Mouse (Mus musculus) monocyte, adult 2 months (primary cell): ENCODE data around the gene Chid1.
A peak's percentile ranks its signal among the peaks of the same experiment; 100 is the strongest.
"Not testable (repeated sequence)": the region's sequence is repeated elsewhere in the genome, so short reads cannot be mapped to it uniquely, and the experiment has no call there.

ENCODE experiments used
- DNase-seq, 2 experiments: peaks; one replicate each; pipeline ENCODE4 v3.0.0; 2022; ENCODE audit warnings: low spot score in 2 of 2, low read depth in 1 of 2

Chid1 gene

DNA sequence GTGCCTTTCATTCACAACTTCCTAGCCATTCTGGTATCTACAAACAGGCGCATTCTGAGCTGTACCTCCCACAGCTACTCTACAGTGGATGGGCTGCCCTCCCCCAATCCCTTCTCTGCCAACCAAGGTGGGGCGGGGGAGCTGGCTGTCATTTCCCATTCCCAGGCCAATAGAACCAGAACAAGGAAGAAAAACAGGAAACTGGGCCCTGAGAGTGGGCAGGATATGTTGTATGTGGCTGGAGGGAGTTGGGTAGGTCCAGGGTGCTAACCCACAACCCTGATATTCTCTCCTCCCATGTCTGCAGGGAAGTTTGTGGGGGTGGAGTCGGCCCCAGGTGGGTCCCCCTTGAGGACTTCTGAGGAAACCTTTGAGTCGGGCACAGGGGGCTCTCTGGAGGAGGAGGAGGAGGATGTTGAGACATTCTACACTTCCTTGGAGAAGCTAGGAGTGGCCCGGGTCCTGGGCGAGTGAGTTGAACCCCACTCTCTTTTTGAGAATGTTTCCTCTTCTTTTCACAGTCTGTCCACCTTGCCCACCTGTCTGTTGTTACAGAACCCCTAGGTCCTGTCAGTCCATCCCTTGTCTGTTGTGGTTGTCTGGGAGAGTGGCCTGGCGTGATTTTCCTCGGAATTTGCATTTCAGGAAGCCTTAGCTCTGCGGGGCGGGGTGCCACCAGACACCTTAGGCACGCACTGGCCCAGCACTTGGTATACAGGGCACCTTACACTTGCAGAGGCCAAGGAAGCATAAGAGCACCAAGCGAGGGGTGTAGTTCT, 75.6 kb downstream of the Chid1 start:
- no peak for DNase-seq

DNA sequence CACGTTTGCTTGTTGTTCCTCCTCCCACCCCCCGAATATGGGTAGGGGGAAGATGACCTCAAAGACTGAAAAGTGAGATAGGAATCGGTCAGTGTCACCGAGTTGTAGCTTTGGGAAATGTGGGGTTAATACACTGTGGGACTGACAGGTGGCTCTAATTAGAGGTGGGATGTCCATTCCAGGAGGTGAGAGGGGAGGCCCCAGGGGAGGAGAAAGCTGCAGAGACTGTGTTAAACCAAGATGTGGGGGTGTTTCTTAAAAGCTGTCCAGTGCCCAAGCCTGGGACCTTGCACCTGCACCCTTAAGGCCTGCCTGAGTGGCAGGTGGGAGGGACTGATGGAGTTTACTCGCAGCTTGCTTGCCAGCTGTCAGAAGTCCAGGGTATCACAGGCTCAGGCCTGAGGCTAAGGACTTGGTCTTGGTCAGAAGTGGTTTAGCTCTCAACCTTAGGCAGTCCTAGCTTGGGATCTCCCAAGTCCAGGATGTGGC, 77.3 kb downstream of the Chid1 start:
- DNase-seq: no peak

DNA sequence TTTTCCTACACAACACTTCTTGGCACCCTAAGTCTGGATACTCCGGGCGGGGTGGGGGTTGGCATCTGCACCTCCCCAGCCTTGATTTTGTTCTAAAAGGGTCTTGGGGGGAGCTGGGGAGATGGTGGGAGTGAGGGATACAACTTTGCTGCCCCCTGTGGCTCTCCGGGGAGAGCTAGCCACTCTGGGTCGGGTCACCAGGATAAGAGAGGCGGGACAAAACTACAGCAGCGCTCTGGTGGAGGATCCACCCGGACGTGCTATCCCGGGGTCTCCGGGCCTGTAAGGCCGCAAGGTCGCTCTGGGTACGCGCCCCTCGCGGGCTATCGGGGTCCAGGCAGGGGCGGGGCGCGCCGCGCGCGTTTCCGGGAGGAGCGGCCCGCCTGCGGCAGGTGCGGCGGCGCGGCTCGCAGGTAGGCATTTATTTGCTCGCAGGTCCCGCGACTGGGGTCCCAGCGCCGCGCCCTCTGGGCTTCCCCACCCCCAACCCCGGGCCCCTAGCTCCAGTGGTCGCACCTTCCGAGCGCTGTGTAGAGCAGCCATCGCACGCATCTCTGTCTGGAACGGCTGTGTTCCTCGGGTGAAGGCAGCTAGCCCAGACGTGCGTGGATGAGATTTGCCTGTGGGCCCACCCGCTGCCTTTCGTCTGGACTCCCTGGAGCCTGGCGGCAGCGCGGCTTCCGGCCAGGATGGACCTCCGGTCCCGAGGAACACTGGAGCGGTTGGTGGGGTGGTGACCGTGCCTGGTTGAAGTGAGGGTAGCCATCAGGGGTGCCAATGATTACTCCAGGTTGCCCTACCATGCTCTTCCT, 77.9 kb downstream of the Chid1 start:
- DNase-seq: no peak

DNA sequence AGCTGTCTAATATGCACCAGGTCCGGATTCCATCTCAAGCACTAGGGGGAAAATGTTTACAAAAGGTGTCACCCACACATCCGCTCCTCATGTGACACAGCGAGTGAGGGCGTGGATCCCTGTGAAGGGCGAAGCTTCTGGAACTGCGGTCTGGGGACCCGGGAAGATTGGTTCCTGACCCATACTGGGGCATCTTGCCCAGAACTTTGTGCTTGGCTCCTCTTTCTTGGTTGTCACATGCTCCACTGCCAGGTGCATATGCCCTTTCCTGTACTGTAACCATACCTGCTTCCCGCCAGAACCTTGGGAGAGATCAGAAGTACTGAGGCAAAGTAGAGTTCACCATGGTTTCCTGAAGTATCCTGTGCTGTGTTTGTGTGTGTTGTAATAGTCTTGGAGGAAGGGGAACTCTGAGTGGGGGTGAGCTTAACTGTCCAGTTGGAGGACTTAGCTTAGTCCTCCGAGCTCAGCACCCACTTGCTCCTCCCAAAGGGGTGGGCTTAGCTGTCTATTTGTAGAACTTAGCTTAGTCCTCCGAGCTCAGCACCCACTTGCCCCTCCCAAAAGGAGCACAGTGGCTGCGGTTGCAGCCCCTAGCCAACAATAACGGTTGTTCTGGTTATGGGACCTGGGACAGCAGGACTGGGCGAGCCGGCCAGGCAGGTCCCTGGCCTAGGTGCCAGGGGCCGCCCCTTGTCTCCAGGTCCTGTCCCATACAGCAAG, 79.1 kb downstream of the Chid1 start, which contains the start of gene Cracr2b:
Gene Cracr2b (plus strand): TSS at position 704 of the 723 bp plus-strand sequence.
- no peak for DNase-seq

DNA sequence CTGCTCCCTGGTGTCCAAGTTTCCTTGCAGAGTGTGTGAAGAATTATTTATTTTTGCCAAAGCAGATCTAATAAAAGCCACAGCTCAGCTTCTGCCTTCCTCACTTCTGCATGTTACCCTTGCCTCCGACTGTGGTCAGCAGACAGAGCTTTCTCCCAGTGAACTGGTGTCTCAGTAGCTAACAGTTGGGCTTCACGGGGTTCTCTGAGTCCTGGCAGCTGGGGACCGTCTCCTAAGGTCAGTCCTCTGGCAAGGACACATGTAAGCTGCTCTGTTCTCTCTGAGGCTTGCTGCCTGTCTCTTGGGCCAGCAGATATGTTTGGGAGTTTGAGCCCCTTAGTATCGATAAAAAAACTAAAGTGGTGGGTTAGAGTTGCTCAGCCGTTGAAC, 79.7 kb downstream of the Chid1 start:
- DNase-seq: no peak

DNA sequence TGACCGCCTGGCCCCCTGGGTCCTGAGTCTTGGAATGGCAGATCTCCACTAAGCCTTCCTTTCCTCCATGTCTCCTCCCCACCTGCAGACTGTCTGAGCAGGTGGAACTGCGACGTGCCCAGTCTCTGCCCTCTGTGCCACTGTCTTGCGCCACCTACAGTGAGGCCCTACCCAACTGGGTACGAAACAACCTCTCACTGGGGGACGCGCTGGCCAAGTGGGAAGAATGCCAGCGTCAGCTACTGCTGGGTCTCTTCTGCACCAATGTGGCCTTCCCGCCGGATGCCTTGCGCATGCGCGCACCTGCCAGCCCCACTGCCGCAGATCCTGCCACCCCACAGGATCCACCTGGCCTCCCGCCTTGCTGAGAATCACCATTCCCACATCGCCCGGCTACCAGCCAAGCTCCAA, 80.4 kb downstream of the Chid1 start:
- DNase-seq: no peak

DNA sequence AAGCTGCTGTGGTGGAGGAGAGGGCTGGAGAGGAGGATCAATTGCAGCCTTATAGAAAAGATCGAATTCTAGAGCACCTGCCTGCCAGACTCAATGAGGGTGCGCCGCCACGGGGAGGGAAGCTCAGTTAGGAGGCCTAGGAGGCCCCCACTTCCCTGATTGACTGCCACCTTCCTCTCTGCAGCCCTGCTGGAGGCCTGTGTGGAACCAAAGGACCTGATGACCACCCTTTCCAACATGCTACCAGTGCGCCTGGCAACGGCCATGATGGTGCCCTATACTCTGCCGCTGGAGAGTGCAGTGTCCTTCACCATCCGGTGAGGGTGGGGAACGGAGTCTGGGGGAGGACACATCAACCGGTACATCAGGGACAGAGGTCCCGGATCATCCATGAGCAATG, 81.0 kb downstream of the Chid1 start:
- DNase-seq: no peak

DNA sequence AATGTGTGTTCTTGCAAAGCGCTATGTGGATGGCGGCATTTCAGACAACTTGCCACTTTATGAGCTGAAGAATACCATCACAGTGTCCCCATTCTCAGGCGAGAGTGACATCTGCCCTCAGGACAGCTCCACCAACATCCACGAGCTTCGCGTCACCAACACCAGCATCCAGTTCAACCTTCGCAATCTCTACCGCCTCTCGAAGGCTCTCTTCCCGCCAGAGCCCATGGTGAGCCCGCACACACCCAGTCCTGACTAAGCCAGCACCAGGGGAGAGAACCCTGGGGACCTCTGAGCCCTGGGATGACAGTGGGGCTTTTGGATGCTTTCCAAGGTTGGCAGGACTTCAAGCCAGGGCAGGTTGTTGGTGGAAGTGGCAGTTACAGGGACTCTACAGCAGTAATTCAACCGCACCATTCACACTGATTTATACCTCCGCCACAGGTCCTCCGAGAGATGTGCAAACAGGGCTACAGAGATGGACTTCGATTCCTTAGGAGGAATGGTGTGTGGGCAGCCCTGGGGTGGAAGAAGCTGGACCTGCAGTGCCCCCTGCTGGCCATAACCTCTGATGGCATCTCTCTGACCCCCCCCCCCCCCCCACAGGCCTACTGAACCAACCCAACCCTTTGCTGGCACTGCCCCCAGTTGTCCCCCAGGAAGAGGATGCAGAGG, 81.5 kb downstream of the Chid1 start:
- no peak for DNase-seq

DNA sequence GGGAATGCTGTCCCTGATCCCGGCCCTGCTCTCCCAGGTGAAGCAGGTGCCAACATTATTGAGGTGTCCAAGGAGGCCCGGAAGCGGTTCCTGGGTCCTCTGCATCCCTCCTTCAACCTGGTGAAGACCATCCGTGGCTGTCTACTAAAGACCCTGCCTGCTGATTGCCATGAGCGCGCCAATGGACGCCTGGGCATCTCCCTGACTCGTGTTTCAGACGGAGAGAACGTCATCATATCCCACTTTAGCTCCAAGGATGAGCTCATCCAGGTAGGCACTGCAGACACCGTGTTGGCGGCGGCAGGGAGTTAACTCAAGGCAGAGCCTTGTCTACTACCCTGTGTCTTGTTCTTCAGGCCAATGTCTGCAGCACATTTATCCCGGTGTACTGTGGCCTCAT, 82.4 kb downstream of the Chid1 start:
- DNase-seq: no peak

DNA sequence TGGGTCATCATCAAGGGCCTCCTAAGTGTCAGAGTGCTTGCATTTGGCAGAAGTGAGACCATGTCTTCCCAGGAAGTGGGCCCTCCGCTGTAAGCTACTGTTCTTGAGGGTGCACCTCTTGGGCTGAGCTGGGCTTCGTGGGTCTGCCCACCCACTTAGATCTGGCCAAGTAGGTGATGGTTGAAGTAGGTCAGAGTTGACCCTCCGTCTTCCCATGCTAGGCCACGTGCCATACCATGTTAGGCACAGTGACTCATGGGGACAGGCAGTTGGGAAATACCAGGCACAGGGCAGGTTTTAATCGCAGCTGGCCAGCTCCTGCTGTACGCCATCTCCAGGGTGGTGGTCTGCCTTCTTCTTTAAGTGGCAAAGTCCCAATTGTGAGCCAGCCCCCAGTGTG, 82.9 kb downstream of the Chid1 start:
- no peak for DNase-seq

DNA sequence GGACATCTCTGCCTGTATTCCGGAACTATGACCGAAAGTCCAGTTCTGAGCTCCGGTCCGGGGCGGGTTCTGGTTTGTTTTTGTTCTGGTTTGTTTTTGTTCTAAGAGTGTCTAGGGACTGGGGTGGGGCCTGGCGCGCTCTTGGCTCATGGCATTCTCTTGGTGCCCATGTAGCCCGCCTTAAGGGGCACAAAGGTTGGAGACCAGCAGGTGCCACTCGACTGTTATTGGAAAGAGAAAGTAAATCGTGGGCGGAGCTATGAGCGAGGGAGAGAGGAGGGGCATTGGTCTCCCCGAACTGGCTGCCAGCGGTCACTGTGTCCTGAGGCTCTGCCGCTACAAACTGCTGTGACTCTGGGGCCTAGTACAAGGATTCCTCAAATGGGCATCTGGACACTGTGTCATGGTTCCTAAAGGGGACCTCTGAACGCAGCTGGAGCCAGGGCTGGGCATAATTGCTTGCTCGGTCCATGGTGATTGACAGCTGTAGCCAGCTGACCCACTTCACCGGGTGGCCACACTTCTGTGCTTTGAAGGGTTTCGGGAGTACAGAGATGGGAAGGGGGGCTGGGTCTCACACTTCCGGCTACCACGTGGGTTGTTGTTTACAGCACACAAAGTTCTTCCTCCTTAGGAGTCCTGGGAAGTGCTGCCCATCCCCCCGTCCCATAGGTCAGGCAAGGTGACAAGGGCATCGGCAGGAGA, 83.9 kb downstream of the Chid1 start:
- DNase-seq: no peak

DNA sequence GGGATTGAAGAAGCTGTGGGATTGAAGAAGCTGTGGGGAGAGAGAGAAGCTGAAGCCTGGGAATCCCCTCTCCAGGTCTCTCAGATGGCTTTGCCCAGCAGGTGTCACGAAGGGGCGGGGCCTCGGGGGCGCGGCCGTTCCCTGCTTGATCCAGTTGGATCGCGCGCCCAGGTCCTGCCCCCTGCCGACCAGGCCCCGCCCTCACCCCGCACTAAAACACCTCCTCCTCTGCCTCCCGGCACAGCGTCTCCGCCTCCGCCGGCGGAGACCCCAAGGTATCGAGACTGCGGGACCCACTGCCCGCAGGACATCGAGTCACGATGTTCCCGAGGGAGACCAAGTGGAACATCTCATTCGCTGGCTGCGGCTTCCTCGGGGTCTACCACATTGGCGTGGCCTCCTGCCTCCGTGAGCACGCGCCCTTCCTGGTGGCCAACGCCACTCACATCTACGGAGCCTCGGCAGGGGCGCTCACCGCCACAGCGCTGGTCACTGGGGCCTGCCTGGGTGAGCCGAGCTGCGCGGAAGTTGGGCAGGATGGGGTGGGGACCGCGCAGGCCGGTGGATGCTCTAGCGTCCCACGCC, 84.6 kb downstream of the Chid1 start, which contains the start of gene Pnpla2:
Gene Pnpla2 (plus strand): TSS at position 232 of the 585 bp plus-strand sequence.
- peak; percentile 73 to 86 for DNase-seq

DNA sequence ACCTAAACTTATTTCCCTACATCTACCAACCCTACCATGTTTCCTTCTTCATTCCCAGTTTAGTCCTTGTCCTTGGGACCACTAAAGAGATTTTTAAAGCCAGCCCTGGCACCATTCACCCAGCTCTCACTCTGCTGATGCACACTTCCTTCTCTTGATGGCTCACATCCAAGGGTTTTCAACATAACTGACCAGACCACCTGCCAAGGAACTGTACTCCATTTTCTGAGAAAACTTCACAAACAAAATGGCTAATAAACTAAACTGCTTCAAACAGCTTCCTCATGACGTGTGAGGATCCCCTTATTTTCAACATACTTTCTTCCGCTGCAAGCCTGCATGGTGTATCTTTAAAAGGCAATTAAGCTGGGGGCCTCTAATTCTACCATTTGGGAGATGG, 86.0 kb downstream of the Chid1 start:
- no peak for DNase-seq

DNA sequence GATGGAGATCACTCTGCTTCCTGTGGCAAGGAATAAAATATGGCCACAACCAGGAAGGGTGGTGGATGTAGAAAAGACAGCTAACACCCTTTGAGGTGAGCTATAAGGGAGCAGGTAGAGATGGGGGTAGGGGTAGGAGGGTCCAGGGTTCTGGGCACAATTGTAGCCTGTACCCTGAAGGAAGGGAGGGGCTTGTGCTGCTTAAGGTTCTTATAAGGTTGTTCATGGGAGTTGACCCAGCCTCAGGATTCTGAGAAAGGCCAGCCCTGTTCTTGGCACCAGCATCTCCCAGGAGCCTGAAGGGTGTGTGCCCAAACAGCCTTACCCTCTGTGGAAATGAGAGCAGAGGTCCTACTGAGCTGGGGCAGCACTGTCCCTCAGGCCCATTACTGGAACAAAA, 87.7 kb downstream of the Chid1 start:
- no peak for DNase-seq

DNA sequence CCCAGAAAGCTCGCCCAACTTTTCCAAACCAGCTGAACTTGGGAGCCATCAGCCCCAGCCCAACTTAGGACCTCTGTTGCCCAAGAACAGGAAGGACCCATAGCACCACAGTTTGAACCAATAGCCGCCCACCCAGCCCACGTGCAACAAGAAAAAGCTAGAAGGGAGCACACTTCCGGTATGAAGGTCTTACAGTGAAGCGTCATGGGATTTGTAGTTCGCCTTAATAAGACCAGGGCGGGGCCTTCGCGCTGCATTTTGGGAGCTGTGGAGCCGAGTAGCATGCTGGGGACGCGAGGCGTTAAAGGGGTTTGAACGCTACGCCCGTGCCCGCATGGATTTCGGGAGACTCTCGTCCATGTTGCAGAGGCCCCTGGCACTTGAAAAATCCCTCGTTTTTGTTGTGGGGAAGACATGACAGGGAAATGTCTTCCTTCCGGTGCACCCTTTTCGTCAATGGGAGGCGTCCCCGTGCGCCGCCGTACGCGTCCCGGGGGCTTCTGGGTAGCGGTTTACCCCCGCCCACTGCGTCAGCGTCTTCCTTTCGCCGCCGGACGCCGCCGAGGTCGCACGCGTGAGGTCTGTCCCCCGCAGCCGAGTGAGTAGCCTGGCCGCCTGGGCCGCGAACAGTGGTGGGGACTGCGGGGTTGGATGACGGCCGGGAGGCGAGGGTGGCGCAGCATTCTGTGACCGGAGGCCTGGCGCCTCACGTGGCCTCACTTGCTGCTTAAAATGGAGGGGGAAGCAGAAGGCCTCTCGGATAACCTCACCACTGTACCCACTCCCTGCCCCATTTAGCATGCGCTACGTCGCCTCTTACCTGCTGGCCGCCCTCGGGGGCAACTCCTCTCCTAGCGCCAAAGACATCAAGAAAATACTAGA, 92.3 kb downstream of the Chid1 start, which contains the start of gene Rplp2:
Gene Rplp2 (plus strand): TSS at position 261 of the 882 bp plus-strand sequence.
- peak; percentile 79 to 92 for DNase-seq

DNA sequence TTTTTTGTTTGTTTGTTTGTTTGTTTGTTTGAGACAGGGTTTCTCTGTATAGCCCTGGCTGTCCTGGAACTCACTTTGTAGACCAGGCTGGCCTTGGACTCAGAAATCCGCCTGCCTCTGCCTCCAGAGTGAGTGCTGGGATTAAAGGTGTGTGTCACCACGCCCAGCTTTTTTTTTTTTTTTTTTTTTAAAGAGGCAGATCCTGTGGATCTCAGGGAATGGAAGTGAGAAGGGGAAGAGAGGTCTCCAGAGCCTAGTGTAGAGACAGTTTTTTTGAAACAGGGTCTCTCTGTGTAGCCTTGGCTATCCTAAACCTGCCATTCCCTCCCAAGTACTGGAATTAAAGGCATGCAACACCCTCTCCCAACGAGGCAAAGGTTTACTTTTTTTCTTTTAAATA, 93.3 kb downstream of the Chid1 start:
- not testable (repeated sequence) for DNase-seq

DNA sequence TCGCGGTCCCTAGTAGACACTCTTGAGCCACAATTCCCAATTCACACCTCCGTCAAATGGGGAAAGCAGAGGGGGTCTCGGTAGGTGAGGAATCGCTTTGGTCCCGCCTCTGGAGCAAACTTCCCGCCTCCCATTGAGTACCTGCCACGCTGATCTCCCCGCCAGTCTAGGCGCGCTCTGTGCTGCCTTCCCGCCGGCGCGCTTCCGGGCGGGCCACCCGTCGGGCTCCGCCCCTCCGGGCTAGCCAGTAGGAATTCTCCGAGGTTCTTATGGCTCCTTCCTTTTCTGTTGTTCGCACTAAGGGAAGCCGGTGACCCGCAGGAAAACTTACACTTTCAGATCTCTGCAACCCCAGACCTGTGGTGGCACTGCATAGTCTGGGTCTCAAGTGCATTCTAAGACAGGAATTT, 95.8 kb downstream of the Chid1 start, which contains the start of gene Pidd1:
Gene Pidd1 (minus strand): TSS at position 198 of the 410 bp plus-strand sequence.
- no peak for DNase-seq
